Mouse (Mus musculus) urinary bladder, postnatal 4 days (tissue): ENCODE data around the gene Nptx1.

ENCODE experiments used
- DNase-seq, 2 experiments: peaks; one replicate each; pipeline ENCODE4 v3.0.0; 2021 to 2022; ENCODE audit warnings: low spot score in 2 of 2

Gene Nptx1

GRCm38 (mm10) chr11:119522779-119523178 is 24.8 kb downstream of the Nptx1 start:
- no peak for DNase-seq

DNA sequence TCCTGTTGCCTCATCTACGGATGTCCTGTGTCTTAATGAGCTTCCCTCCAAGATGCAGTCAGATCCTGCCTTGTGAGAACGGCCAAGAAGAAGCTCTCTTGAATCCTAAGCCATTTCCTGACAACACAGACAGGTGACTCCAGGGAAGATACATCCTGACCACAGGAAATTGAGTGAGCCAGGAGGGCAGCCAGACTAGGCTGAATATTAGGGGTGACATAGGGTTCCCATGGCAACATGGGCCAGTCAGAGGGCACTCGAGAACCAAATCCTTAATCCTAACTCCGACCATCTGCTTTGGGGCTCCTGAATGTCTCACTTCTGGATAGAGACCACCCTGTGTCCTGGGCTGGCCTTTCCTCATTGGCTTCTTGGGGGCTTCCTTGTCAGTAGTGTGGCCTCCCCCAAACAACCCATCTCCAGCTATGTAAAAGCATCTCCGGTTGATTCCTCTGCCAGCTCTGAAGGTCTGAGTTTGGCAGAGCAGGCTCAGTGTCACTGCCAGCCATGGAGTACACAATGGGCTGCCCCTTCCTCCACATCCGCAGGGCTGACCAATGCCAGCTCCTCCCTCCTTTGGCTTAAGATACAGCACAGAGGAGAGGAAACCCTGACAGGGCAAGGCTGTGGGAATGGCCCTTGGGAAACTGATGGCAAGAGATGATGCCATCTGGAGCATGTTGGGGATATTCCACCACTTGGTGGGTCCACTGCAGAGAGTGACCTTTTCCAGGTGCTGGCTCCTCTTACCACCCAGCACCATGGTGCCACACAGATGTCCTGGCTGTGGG is 25.4 kb downstream of the Nptx1 start:
- no peak for DNase-seq

DNA sequence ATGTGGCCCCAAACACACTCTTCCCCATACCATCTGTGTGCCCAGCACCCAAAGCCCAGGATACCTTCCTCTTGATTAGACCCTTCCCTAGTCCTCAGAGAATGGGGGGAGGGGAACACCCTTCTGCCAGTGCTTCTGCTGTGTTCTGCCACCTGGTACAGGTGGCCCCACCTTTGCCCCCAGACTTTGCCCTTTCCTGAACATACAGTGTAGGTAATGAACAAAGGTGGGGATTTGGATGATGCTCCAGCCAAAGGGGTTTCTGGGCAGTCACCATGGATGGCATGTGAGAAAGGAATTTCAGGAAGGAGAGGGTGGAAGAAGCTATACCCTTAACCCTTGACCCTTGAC is 26.9 kb downstream of the Nptx1 start:
- no peak for DNase-seq

DNA sequence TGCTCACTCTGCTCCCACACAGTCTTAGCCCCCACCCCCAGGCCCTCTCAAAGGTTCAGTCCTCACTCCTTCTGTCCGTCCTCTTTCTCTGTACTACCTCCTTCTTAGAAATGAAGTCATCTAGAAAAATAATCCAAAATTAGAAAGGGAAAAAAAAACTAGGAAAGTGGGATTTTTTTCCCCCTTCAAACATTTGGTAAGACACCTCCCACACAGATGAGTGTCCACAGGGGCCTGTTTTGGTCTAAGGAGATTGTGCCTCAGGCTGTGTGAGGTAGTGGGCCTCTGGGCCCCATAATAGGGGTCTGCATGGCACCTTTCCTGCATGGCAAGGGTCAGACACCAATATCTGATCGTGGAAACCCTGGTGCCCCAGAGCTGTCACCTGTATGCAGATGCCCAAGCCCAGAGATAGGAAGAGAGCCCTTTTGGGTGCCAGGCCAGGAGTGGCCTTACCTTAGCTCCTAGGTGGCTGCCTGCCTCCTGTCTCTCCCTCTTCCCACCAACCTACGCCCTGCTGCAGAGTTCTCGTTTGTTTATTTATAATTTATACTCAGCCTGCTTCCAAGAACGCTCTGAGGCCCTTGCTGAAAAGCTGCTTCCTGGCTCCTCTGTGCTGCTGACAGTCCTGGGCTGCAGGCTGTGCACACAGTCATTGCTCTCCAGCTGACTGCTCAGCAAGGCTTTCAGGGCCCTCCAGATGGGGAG is 27.4 kb downstream of the Nptx1 start:
- DNase-seq, result no peak

- DNase-seq, result no peak
Measured at GRCm38 (mm10) chr11:119519387-119519786, 28.2 kb downstream of the Nptx1 start.

GRCm38 (mm10) chr11:119516677-119517361 is 30.7 kb downstream of the Nptx1 start:
- no peak for DNase-seq

DNA sequence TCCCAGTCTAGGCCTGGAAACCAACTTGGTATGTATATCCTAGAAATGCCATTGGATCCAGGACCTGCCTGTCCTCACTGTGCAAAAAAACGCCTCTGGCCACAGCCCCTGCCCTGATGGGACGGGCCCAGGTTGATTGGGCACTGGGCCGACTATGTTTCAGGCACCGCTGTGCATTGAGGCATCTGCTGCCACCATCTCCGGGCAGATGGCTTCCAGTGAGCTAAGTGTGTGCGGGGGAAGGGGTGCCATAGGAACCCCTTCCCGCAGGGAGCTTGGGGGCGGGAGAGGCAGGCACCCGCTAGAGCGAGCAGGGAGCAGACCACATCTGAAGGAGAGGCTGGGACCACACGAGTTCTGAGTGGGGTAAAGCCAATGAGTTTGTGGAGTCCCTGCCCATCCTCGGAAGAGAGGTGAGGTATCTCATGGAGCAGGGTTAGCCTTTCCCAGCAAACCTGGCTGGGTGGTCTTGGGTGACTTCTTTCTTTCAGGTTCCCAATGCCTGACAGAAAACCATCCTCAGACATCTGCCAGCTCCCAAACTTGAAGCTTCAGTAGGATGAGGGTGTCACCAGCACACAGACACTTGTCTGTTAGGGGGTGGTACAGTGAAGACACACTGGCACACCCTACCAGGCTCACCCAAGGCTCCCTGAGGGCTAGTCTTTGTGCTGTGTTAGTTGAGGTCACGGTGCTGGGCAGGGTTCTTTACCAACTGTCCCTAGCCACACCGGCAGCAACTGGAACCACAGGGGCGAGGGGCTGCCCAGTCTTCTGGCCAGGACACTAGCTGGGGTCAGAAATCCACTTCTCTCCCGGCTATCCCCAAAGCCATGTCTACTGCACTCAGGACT is 31.5 kb downstream of the Nptx1 start:
- no peak for DNase-seq

DNA sequence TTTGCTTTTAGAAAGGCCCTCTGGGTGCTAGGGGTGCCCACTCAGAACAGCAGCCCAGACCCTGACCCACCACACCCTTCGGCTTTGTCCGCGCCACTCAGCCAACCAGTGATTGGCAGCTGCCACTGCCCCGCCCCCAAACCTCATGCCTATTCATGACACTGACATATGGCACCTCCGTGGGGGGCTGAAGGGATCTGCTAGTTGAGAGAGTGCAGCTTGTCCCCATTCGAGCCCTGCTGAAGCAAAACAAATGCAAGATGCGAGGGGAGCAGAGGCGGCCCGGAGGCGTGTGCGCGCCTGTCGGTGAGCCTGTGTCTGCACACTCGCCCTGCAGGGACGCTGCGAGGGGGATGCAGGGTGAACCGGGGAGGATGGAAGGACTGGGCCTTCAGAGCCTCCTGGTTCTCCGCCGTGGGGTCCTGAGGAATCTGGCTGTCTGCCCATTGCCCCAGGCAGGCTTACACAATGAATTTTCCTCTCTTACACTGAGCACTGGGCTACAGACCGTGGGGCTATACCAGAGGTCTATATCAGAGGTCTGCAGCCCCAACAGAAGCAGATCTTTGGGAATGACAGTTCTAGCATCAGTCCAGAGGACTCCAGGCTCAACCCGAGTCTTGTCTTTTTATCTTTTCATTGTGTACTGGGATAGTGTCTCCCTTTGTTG is 32.5 kb downstream of the Nptx1 start:
- no peak for DNase-seq

DNA sequence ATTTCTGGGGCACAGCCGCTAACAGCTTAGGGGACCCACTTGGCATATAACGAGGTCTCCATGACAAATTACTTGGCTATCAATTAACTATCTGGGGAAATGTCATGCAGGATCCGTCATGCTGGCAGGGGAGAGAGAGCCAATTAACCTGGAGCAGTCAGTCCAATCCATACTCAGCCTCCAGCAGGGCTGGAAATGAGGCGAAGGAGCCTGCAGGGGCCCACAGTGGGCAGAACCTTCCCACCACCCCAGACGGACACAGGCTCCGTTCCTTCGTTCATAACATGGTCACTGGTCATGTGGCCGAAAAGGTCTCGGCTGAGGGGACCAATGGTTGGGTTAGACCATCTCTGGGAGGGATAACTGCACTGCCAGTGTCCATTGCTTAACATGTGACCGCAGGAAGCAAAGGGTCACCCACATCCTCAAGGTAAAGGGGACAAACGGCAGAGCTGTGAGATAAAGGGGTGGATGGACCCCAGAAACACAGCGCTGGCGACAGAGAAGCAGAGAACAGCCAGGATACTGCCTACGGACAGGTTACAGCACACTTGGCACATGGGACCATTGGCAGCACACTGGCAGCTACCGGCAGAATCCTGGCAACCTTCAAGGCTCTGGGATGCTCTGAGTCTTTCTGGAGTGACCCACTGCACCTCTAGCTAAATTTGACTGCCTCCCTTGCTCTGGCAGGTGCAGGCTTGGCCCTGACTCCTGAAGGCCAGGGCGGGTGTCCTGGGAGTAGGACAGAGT is 33.3 kb downstream of the Nptx1 start:
- no peak for DNase-seq

GRCm38 (mm10) chr11:119513038-119513659 is 34.4 kb downstream of the Nptx1 start:
- DNase-seq, result no peak

- DNase-seq, result no peak
Measured at GRCm38 (mm10) chr11:119509165-119509776, 38.3 kb downstream of the Nptx1 start.

DNA sequence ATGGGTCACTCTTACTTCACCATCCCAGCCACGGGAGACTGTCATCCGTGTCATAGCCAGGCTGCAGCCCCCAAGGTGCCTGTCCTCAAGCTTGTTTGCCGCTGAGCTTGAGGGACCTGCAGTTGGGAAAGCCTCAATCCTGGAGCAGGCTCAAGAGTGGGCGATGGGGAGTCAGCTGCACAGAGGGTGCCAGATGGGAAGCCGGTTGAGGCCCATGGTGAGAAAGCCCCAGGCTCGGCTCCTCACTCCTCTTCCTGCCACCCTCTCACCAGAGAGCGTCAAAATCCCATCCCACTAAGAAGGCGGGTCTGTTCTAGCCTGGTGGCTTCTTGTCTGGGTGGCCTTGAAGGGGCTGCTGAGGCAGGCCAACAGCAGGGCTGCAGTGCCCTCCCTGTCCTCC is 39.8 kb downstream of the Nptx1 start:
- no peak for DNase-seq

- DNase-seq, result no peak
Measured at GRCm38 (mm10) chr11:119506386-119506785, 41.2 kb downstream of the Nptx1 start.

DNA sequence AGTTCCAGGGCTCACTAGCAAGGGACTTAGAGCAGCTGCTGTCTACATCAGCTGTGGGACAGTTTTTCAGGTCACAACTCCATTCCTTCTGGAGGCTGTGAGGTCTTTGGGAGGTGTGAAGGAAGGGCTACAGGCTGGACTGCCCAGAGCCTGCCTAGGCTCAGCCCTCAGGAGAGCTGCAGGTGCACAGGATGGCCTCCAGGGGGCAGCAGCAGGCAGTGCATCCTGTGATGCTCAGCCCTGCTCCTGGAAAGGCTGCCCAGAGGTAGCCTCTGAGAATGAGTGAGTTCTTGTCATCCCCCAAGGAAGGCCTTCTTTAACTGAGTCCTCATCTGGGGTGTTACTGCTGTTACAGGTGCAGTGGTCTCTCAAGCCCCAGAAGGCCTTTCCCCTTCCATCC is 43.9 kb downstream of the Nptx1 start:
- peak; percentile 47 to 77 for DNase-seq

- DNase-seq, result no peak
Measured at GRCm38 (mm10) chr11:119500011-119500410, 47.5 kb downstream of the Nptx1 start.

DNA sequence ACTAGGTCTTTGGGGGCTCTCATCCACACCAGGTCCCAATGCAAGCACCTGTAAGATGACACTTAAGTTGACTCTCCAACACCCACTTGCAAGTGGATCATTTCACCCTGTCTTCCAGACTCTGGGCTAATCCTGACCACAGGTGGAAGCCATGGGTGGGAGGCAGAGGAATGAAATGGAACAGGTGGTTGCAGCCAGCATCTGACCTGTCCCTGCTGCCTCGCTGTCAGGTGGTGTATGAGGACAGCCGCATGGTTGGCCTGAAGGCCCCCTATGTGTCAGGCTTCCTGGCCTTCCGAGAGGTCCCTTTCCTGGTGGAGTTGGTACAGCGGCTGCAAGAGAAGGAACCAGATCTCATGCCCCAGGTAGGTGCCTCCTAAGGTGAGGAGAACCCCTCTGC is 48.3 kb downstream of the Nptx1 start:
- DNase-seq, result no peak

DNA sequence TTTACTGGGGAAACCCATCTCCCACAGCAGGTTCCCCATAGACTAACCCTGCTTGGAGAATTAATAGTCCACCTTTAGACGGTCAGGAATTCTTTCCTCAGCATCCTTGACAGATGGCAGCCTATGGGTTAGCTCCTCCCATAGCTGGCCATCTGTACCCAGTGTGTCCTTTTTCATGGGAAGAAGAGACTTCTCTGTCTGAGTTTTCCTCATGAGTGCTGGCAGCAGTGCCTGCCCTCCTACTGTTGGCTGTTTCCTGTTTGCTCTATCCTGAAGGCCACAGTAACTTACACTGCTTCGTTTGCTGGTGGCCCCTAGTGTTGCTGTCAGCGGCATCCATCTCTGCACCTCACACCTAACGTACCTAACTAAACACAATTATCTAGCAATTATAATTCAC is 50.1 kb downstream of the Nptx1 start:
- no peak for DNase-seq

- DNase-seq, result no peak
Measured at GRCm38 (mm10) chr11:119496147-119496546, 51.4 kb downstream of the Nptx1 start.

- DNase-seq, result no peak
Measured at GRCm38 (mm10) chr11:119493516-119493915, 54.0 kb downstream of the Nptx1 start.

GRCm38 (mm10) chr11:119492830-119493229 is 54.7 kb downstream of the Nptx1 start:
- DNase-seq, result no peak
